Mouse (Mus musculus) fat pad, adult 2 months (tissue): ENCODE measurements around the gene A630073D07Rik.
"Not testable (repeated sequence)": the region's sequence is repeated elsewhere in the genome, so short reads cannot be mapped to it uniquely, and the experiment has no call there.

ENCODE experiments used
- DNase-seq: peaks from one replicate; pipeline ENCODE4 v3.0.0-alpha.2; 2011; ENCODE audit warnings: low read depth, low spot score; ENCODE audit errors: extremely low read depth

A630073D07Rik gene

GRCm38 (mm10) chr6:132651426-132651825, at the start of gene A630073D07Rik:
Gene A630073D07Rik (minus strand): TSS chr6:132651526.
- DNase-seq, result no peak

- no peak for DNase-seq
Measured at GRCm38 (mm10) chr6:132700907-132701306, 49.6 kb upstream of the A630073D07Rik start, which contains the start of gene Tas2r121. Gene Tas2r121 (minus strand): TSS chr6:132701007.

GRCm38 (mm10) chr6:132691596-132691995, 40.3 kb upstream of the A630073D07Rik start:
- DNase-seq, result not testable (repeated sequence)

GRCm38 (mm10) chr6:132656653-132657052, 5.3 kb upstream of the A630073D07Rik start, which contains the start of gene Tas2r120:
Gene Tas2r120 (plus strand): TSS chr6:132656953.
- DNase-seq, result no peak

GRCm38 (mm10) chr6:132649399-132649798, 1.9 kb downstream of the A630073D07Rik start:
- DNase-seq, result no peak

GRCm38 (mm10) chr6:132595613-132596012, 55.7 kb downstream of the A630073D07Rik start, which contains the start of gene Prp2:
Gene Prp2 (plus strand): TSS chr6:132595913.
- not testable (repeated sequence) for DNase-seq
